Mouse (Mus musculus) cerebellum, adult 8-10 months (tissue): ENCODE results near the gene Ankrd11.

Source experiments
- DNase-seq: peaks from one replicate; pipeline ENCODE4 v3.0.0; 2022

The Ankrd11 gene

DNA sequence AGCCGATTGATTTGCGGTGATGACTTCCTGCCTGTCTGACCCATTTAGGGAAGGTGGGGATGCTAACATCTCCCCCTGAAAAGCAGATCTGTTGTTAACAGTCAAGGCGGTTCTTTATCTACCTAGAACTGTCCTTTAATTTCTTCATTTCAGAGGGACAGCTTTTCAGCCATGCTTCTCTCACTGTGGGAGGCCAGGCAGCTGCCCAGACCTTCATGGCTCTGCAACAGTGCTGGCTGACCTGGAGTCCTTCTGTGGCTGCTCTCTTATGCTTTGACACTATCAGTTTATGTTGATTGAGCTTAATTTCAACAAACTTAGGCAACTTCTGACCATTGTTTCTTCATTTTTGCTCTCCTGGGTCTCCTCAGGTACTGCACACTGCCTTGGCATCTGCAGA, 161.8 kb downstream of the Ankrd11 start:
- DNase-seq: peak; percentile 46

GRCm38 (mm10) chr8:122878231-122878630, 163.8 kb downstream of the Ankrd11 start:
- DNase-seq: no peak

GRCm38 (mm10) chr8:122875186-122875585, 166.9 kb downstream of the Ankrd11 start:
- DNase-seq: no peak

DNA sequence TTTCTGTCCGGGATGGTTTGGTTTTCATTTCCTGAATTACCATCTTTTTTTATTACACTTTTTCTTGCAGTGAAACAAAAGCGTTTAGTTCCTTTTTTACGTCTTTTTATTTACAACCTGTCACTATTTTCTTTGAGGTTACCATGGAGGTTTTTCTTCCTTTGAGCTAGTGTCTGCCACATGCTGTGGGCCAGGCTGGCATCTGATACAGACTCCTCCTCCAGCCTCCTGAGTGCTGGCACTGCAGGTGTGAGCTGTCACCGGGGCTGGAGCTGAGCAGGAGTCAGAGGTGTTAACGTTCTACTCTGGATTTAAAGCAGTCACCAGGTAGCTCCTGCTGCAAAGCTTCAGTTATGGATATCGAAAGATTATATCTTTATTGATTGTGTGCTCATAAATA, 168.9 kb downstream of the Ankrd11 start:
- DNase-seq: peak; percentile 52

DNA sequence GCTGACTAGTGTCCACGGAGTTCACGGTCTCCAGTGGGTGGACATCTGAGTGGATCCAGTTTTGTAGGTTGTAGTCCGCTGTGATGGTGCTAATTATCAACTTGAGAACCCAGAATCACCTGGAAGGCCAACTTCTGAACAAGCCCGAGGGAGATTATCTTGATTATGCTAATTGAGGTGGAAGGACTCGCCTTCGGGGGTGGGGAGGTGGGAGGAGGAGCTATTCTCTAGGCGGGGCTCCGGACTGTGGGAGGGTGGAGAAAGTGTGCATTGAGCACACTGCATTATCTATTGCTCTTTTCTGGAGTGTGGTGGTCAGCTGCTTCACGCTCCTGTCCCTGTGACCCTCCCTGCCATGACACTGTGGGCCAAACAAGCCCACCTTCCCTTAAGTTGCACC, 170.4 kb downstream of the Ankrd11 start:
- no peak for DNase-seq

DNA sequence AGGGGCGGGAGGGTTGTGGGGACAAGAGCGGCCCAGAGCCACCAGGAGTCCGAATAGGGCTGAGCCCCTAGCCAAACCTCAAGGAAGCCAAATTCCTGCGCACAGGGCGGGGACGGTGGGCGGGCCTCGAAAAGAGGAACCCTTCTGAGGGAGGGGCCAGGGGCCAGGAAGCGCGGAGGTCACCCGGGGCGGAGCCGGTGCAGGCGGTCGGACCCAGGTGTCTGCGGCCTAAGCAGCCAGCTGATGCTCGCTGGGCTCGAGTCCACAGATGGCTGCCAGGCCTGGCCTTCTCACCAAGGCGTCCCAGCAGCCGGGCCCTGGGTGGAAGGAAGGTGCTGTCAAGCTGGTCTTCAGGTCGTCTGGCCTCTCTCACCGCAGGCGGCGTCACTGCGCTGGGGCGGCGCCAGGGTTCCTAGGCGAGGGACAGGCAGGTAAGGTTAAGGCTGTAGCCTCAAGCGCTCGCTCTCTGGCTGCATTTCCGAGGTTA, 171.7 kb downstream of the Ankrd11 start:
- peak; percentile 68 for DNase-seq

- no peak for DNase-seq
Measured at GRCm38 (mm10) chr8:122867982-122868381, 174.1 kb downstream of the Ankrd11 start.

GRCm38 (mm10) chr8:122866231-122866630, 175.8 kb downstream of the Ankrd11 start:
- DNase-seq: no peak

DNA sequence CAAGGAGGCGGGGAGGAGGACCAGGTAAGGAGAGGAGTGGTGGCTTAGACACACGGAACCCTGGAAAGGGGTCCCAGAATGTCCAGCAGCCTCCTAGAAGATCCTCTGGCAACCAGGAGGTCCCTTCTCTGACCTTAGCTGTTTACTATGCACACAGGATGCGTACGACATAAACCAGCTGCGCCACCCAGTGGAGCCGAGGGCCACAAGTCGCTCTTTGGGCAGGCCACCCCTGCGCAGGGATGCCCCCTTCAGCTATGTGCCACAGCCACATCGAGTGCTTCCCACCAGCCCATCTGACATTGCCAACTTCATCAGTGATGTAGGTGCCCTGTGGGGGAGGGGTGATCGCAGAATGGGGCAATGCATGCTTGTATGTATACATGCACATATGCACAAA, 176.6 kb downstream of the Ankrd11 start:
- no peak for DNase-seq

GRCm38 (mm10) chr8:122864719-122865129, 177.4 kb downstream of the Ankrd11 start:
- DNase-seq: no peak

- DNase-seq: no peak
Measured at GRCm38 (mm10) chr8:122859843-122860242, 182.2 kb downstream of the Ankrd11 start.

DNA sequence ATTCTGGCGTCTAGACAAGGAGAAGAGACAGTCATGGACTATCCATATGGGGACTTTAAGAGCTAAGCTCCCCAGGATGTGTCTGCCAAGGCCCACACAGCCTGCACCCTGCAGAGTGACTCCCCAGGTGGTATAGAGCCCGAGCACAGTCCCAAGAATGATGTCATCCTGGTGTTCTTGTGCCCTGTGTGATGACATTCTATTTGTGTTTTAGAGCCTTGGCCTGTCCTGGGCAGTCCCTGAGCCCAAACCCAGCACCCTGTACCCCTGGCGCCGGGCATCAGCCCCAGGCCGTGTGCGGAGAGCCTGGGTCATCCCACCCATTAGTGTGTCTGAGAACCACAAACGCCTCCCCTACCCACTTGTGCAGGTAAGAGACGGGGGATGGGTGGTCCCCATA, 185.8 kb downstream of the Ankrd11 start:
- DNase-seq: no peak

GRCm38 (mm10) chr8:122855123-122855522, 187.0 kb downstream of the Ankrd11 start:
- DNase-seq: no peak

DNA sequence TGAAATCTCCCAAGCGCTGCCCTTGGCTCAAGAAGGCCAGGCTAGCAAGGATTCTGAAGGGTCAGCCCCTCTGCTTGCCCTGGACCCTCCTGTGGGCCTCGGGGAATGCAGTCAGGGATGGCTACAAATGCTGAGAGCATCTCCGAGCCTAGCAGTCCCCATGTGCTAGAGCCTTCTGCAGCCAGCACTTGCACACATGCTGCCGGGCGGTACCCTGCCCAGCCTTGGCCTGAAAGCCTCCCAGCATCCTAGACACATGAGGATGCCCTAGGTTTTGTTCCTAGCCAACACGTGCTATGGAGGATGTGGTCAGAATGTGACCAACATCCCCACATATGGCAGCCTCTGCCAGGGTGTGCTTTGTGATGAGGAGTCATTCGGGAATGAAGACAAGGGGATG, 187.7 kb downstream of the Ankrd11 start:
- DNase-seq: no peak

DNA sequence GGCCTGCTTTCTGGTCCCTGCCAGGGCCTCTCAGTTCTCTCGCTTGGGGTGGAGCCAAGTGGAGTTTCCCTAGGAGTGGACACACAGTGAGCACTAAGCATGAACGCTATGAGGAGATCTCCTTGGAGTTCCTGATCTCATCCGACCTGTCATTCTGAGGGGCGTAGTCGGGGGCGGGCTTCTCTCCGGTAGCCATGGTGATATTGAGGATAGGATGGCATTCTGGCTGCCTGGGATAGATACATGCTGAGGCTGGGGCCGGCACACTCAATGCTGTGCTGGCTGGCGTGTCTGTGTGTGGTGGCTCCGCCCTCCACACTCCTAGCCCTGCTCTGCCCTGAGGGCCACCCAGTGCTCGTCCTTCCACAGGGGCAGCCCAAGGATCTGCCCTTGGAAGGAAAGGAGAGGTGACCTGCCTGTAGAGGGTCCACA, 188.7 kb downstream of the Ankrd11 start:
- DNase-seq: peak; percentile 75

GRCm38 (mm10) chr8:122852546-122852905, 189.6 kb downstream of the Ankrd11 start:
- no peak for DNase-seq

DNA sequence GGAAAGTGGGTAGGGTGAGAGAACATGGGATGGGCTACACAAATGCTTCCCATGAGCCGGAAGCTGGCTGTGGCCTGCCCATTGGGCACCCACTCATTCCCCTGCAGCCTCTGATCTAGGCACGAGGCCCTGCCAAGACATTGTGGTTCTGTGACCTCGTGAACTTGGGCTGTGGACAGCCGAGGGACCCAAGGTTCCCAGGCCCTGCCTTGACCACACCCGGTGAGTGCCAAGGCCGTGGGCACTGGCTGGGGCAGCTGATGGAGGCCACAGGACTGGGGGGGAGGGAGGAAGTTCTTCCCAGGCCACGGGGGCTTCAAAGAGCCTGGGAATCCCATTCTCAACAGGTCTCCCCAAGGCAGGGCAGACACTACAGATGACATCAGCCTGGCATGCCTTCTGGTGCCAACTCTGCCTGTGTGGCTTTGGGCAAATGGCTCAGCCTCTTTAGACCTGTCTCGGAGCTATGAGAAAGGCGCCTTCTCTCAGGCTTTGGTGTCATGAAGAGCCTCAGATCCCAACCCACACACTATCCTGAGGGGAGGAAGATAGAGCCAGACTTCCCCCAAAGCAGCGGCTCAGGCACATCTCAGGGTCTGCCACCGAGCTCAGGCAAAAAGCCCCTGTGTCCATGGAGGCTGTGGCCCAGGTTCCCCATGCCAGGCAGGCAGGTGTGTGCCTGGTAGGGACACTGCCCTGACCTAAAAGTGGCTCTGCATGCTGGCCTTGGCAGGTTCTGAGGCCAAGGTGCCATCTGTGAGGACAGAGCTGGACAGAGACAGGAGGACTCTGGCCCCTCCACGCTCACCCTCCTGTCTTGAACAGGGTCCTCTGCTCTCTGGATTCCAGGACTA, 190.2 kb downstream of the Ankrd11 start:
- DNase-seq: peak; percentile 91

DNA sequence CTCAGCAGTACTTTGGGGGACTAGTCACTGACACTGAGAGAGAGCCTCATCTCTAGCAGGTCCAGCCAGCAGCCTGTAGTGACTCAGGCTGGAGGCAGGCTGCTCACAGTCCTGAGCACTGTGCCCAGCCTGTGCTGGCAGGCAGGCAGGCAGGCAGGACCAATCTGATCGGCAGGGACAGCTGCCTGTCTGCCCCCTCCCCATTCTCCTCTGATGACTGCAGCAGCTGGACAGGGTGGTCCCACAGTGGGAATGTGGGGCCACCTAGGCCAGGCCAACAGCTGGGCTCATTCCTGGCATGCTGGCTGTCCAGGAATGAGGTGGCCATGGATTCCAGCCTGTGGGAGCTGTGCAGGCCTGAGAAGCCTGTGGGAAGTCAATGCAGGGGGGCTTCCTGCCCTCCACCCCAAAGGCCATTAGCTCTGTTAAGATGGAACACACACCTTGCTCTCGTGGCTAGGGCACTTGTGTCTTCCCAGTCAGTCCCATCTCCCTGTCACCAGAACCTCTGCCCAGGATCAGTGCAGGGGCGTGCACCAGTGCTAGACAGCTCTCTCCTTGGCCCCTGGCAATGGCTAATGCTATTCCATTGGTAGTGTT, 191.3 kb downstream of the Ankrd11 start:
- peak; percentile 42 for DNase-seq

DNA sequence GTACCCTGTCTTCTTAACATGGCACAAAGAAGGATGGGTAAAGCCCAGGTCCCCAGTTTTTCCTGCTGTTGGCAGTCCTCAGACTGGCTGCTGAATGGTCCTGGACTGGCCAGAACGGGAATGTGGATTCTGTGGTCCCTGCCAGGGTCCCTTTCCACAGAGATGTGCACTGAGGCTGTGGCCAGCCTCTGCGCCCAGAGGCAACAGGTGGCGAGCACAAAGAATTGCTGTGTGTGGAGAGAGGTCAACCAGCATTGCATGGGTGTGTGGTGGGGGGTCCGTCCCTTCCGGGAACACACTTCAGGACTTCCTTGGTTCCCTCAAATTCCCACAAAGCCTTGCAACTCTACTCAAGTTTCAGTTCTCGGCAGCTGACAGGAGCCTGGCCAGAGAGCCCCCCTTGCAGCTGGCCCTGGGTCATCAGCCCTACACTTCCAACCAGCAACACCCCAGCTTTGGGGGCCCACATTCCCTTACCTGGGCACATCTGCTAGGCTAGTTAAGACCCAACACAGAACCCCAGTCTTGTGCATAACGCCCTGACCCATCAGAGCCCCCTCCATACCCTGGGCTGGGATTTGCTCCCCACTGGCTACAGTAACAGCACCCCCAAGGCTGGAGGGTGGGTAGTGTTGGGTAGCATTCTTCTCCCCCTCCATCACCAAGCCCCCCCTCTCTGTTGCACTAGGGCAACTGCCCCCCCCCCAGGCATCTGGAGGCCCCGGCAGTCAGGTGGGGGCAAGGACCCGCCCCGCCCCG, 192.7 kb downstream of the Ankrd11 start:
- DNase-seq: no peak

- DNase-seq: peak; percentile 78
Measured at GRCm38 (mm10) chr8:122847829-122848561, 194.1 kb downstream of the Ankrd11 start, which contains the start of gene Cdh15. TSS of gene Cdh15 (plus strand) at chr8:122847966.

DNA sequence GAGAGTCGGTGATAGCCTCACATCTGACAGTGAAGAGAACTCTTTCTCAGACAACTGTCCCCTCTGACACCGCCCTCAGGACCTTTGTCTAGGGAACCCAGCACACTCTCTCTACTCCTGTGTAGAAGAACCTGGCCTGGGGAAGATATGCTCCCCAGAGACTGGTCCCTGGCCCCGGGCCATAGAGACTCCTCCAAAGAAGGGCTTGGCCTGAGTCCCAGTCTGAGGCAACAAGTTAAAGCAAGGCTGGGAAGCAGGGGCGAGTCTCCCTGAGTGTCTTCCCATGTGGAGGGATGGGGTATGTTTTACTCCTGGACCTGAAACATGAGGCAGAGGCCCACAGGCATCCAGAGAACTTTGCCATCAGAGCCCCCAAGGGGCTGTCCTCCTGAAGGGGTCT, 196.4 kb downstream of the Ankrd11 start:
- DNase-seq: no peak

DNA sequence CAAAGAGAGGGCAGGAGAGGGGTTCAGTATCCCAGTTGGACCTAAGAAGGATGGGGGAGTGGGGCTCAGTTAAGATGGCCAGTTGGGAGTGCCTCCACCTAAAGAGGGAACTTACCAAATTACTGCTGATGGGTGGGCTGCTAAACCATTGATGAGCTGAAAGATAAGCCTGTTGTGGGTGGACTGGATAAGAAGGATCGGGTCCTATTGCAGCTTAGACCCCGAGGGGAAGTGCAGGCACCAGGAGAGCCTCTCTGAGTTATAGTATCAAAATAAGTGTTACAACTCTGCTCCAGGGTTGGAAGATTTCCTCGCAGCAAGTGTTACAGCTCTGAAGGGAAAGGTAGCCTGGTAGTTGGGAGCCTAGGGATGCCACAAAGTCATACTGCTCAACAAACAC, 197.9 kb downstream of the Ankrd11 start:
- no peak for DNase-seq

- DNase-seq: no peak
Measured at GRCm38 (mm10) chr8:122836696-122837095, 205.4 kb downstream of the Ankrd11 start.
